In genomic region chr9:72638951-72639842, GRCm38 (mm10) we compare ENCODE assay signal across 8 mouse cellular contexts. TPM values are rescaled to one million over a fixed set of nuclear protein-coding genes. Genes with fewer than 3 reads are reported as not detected.
DNase-seq lines count a peak whose midpoint lies in the region; ATAC-seq and TF ChIP-seq lines count a peak whose summit lies in the region.

No protein-coding gene starts in this region.

- H3K27me3 ChIP-seq in heart, embryonic 13.5 days (replicated peaks) = no peaks in the 10 kb centered on the region
- H3K27me3 ChIP-seq in heart, embryonic 15.5 days = no peaks in the 10 kb centered on the region
- H3K27me3 ChIP-seq in liver, postnatal 0 days (ENCODE audit: insufficient read depth, low read length) = no peaks in the 10 kb centered on the region
- no peaks in the 10 kb centered on the region for H3K27me3 ChIP-seq in stomach, embryonic 14.5 days (ENCODE audit: control insufficient read depth, insufficient read depth, low read length)

- no peak for TF ChIP-seq CTCF in bone marrow, adult 2 months (IDR thresholded peaks at IDR 0.05; ENCODE audit: control insufficient read depth, insufficient read depth, low read length)
- no peak for TF ChIP-seq CTCF in liver, postnatal 0 days (IDR thresholded peaks at IDR 0.05; ENCODE audit: low read depth)

- 46% methylated on average over 9 of the region's 9 CpGs for WGBS in heart, embryonic 13.5 days
- 70% methylated on average over 9 of the region's 9 CpGs for WGBS in bone marrow, adult 2 months
- WGBS in heart, embryonic 15.5 days = 48% methylated on average over 9 of the region's 9 CpGs
- 60% methylated on average over 9 of the region's 9 CpGs for WGBS in liver, postnatal 0 days (ENCODE audit: insufficient replicate concordance)
- 50% methylated on average over 9 of the region's 9 CpGs for WGBS in stomach, embryonic 14.5 days

- no peak for TF ChIP-seq EP300 in liver, postnatal 0 days (IDR thresholded peaks at IDR 0.05; ENCODE audit: low read depth)

- TF ChIP-seq POLR2A in bone marrow, adult 2 months (IDR thresholded peaks at IDR 0.05; ENCODE audit: borderline replicate concordance, control insufficient read depth, low read depth, low read length) = no peak

- peak overlapping the region; percentile 98 for H3K27ac ChIP-seq in heart, embryonic 13.5 days (replicated peaks)
- H3K27ac ChIP-seq in bone marrow, adult 2 months (ENCODE audit: control insufficient read depth, insufficient read depth, low read depth, low read length, poor library complexity) = peak overlapping the region; percentile 58
- H3K27ac ChIP-seq in heart, embryonic 15.5 days = peak overlapping the region; percentile 98
- H3K27ac ChIP-seq in liver, postnatal 0 days (ENCODE audit: low read depth) = peak overlapping the region; percentile 96
- H3K27ac ChIP-seq in stomach, embryonic 14.5 days (ENCODE audit: low read length) = peak overlapping the region; percentile 99

- H3K4me3 ChIP-seq in heart, embryonic 13.5 days = peak overlapping the region; percentile 46
- H3K4me3 ChIP-seq in bone marrow, adult 2 months (replicated peaks; ENCODE audit: control insufficient read depth, low read depth, low read length) = peak overlapping the region; percentile 25
- peak overlapping the region; percentile 48 for H3K4me3 ChIP-seq in heart, embryonic 15.5 days
- H3K4me3 ChIP-seq in liver, postnatal 0 days (ENCODE audit: low read depth, low read length) = peak overlapping the region; percentile 42
- peak overlapping the region; percentile 20 for H3K4me3 ChIP-seq in stomach, embryonic 14.5 days (ENCODE audit: low read depth, low read length)

- intact Hi-C loops in heart, postnatal 14 days (cut with DNase I) = no loop called here

- H3K36me3 ChIP-seq in heart, embryonic 13.5 days = no peaks in the 10 kb centered on the region
- no peaks in the 10 kb centered on the region for H3K36me3 ChIP-seq in heart, embryonic 15.5 days
- H3K36me3 ChIP-seq in liver, postnatal 0 days (replicated peaks; ENCODE audit: insufficient read depth, low read length) = no peaks in the 10 kb centered on the region
- H3K36me3 ChIP-seq in stomach, embryonic 14.5 days (ENCODE audit: control insufficient read depth, insufficient read depth, low read length) = no peaks in the 10 kb centered on the region

- no peak for DNase-seq in heart, postnatal 14 days
- no peak for DNase-seq in liver, postnatal 0 days
- no peak for DNase-seq in spleen, postnatal 4 days (ENCODE audit: low spot score in 2 of 2)
- DNase-seq in cerebellum, adult 11 months = no peak

- H3K9ac ChIP-seq in heart, embryonic 13.5 days = peak overlapping the region; percentile 83
- peak overlapping the region; percentile 60 for H3K9ac ChIP-seq in heart, embryonic 15.5 days
- peak overlapping the region; percentile 61 for H3K9ac ChIP-seq in liver, postnatal 0 days (replicated peaks)
- H3K9ac ChIP-seq in stomach, embryonic 14.5 days (replicated peaks; ENCODE audit: low read depth, low read length) = peak overlapping the region; percentile 36

- H3K4me2 ChIP-seq in heart, embryonic 13.5 days = peak overlapping the region; percentile 75
- peak overlapping the region; percentile 70 for H3K4me2 ChIP-seq in heart, embryonic 15.5 days
- peak overlapping the region; percentile 75 for H3K4me2 ChIP-seq in liver, postnatal 0 days (ENCODE audit: low read depth, low read length)
- H3K4me2 ChIP-seq in stomach, embryonic 14.5 days (replicated peaks; ENCODE audit: low read depth, low read length) = peak overlapping the region; percentile 52

- H3K4me1 ChIP-seq in heart, embryonic 13.5 days = peaks cover 43% of the 10 kb centered on the region
- peaks cover 2% of the 10 kb centered on the region; the same call in 1 of the 2 replicates for H3K4me1 ChIP-seq in bone marrow, adult 2 months (ENCODE audit: control insufficient read depth, insufficient read depth, low read length)
- peaks cover 30% of the 10 kb centered on the region for H3K4me1 ChIP-seq in heart, embryonic 15.5 days (replicated peaks)
- peaks cover 22% of the 10 kb centered on the region for H3K4me1 ChIP-seq in liver, postnatal 0 days (ENCODE audit: insufficient read depth)
- peaks cover 23% of the 10 kb centered on the region for H3K4me1 ChIP-seq in stomach, embryonic 14.5 days (ENCODE audit: control insufficient read depth, insufficient read depth, low read length)

- no peaks in the 10 kb centered on the region for H3K9me3 ChIP-seq in heart, embryonic 13.5 days
- H3K9me3 ChIP-seq in heart, embryonic 15.5 days (replicated peaks) = no peaks in the 10 kb centered on the region
- H3K9me3 ChIP-seq in liver, postnatal 0 days (ENCODE audit: low read length) = no peaks in the 10 kb centered on the region
- no peaks in the 10 kb centered on the region for H3K9me3 ChIP-seq in stomach, embryonic 14.5 days (ENCODE audit: control insufficient read depth, low read depth, low read length)

- ATAC-seq in heart, embryonic 13.5 days (ENCODE audit: extremely low read depth, insufficient number of reproducible peaks, low FRiP score, low TSS enrichment) = peak; percentile 47
- peak; percentile 61 for ATAC-seq in heart, embryonic 15.5 days (replicated peaks; ENCODE audit: insufficient number of reproducible peaks, insufficient read depth, low FRiP score, low read depth)
- peak; percentile 71 for ATAC-seq in liver, postnatal 0 days
- ATAC-seq in stomach, embryonic 14.5 days (ENCODE audit: insufficient number of reproducible peaks, insufficient read depth, low FRiP score, low read depth) = peak; percentile 72

RNA-seq across cellular contexts. Expression of gene Nedd4, which starts 22.9 kb away (rescaled TPM):
- 468 and 480 TPM in 2 replicates for polyA plus RNA-seq in heart, embryonic 13.5 days (2015; fragmentation: Nextera tagmentation; extraction: Ambion mirVana)
- 100 to 1,000 TPM; 405 to 416 TPM for total RNA-seq in heart, postnatal 14 days (2021)
- polyA plus RNA-seq in bone marrow, adult 2 months (2011; ENCODE audit: insufficient read depth, insufficient read length, low replicate concordance, missing spikeins) = 37.8 and 78.6 TPM in 2 replicates
- polyA plus RNA-seq in heart, embryonic 15.5 days (2015; fragmentation: Nextera tagmentation; extraction: Ambion mirVana) = 450 and 481 TPM in 2 replicates
- polyA plus RNA-seq in liver, postnatal 0 days (2015; fragmentation: Nextera tagmentation; extraction: Ambion mirVana) = 56.7 and 70.3 TPM in 2 replicates
- polyA plus RNA-seq in stomach, embryonic 14.5 days (2014; fragmentation: Nextera tagmentation; extraction: Ambion mirVana) = 755 and 764 TPM in 2 replicates
